Mouse (Mus musculus): Measurements from ENCODE around the gene Fxyd1.

Gene Fxyd1

DNA sequence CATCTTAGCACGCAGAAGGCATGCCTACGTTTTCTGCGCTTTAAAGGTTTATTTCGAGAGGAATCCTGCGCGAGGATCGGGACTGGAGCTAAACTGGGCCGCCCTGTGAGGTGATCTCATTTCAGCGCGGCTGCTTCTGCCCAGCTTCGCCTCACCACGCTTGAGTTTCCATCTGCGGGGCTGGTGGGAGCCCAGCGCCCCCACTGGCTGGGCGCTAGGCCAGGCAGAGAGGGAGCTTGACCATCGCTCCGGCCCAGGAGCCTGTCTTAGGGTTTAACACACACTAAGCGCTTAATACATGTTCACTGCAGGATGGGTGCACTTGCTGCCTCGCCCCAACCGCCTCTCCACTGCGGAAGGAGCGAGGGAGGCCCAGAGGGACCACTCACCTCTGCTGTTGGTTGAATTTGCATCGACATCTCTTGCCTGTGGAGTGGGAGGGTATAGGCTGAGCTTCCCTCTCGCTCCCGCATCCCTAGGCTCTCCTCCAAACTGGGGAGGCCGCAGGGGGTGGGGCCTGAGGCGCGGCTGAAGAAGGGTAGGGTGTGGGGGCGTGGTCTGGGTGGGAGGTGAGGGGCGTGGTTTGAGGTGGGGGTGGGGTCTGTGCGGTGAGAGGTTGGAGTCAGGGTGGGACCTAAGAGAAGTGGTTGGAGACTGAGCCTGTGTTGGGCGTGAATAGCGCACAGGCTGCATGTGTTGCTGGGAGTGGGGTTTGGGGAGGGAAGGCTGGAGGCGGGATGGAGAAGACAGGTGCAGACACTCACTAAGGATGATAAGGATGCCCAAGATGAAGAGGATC, 4.2 kb downstream of the Fxyd1 start:
- no peak for DNase-seq (ENCODE audit: low spot score in 2 of 2)

- no peak for DNase-seq (ENCODE audit: low spot score in 2 of 2)
These were observed 4.8 kb downstream of the Fxyd1 start for GRCm38 (mm10) chr7:31052251-31052635.

GRCm38 (mm10) chr7:31051321-31052021, 5.5 kb downstream of the Fxyd1 start, which contains the start of gene Fxyd7:
Gene Fxyd7, minus strand, starts transcription at chr7:31051467.
- no peak for DNase-seq (ENCODE audit: low spot score in 2 of 2)

GRCm38 (mm10) chr7:31050921-31051320, 6.1 kb downstream of the Fxyd1 start:
- no peak for DNase-seq (ENCODE audit: low spot score in 2 of 2)

GRCm38 (mm10) chr7:31050487-31050886, 6.5 kb downstream of the Fxyd1 start:
- no peak for DNase-seq (ENCODE audit: low spot score in 2 of 2)

GRCm38 (mm10) chr7:31049846-31050281, 7.1 kb downstream of the Fxyd1 start:
- DNase-seq (ENCODE audit: low spot score in 2 of 2) = no peak

DNA sequence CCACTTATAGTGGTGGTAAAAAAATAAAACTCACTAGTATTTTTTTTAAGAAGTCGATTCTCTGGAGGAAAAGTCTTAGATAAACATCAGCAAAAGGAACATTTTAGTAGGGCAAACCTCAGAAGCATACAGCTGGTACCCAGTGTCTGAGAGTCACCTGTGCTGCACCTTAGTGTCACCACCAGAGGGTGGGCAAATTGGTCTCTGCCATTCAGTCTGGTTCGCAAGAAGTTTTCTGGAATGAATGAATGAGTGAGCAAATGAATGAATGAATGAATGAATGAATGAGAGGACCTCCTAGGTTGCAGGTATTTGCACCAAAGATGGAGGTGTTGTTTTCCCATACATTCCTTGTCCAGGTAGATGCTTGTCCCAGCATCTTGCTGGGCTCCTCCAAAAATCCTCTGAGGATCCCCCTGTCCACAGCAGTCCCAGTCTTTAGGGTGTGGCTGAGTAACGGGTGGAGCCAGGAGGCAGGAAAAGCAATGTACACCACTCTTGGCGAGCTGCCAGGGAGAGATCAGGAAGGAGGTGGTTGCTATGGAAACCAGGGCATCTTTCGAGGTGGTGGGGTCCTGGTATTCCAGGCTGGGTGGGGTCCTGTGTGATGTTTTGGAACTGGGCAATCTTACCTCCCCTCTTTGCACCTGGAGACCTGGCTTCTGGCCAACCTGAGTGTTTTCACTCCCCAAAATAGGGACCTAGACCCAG, 7.7 kb downstream of the Fxyd1 start:
- no peak for DNase-seq (ENCODE audit: low spot score in 2 of 2)

- no peak for DNase-seq (ENCODE audit: low spot score in 2 of 2)
These were observed 14.5 kb downstream of the Fxyd1 start, which contains the start of gene Fxyd5 for GRCm38 (mm10) chr7:31042431-31042910. Gene Fxyd5, minus strand, starts transcription at chr7:31042481.

GRCm38 (mm10) chr7:31041662-31042315, 15.2 kb downstream of the Fxyd1 start:
- peak; percentile 57 to 58 for DNase-seq (ENCODE audit: low spot score in 2 of 2)

- no peak for DNase-seq (ENCODE audit: low spot score in 2 of 2)
These were observed 16.0 kb downstream of the Fxyd1 start for GRCm38 (mm10) chr7:31041023-31041407.

DNA sequence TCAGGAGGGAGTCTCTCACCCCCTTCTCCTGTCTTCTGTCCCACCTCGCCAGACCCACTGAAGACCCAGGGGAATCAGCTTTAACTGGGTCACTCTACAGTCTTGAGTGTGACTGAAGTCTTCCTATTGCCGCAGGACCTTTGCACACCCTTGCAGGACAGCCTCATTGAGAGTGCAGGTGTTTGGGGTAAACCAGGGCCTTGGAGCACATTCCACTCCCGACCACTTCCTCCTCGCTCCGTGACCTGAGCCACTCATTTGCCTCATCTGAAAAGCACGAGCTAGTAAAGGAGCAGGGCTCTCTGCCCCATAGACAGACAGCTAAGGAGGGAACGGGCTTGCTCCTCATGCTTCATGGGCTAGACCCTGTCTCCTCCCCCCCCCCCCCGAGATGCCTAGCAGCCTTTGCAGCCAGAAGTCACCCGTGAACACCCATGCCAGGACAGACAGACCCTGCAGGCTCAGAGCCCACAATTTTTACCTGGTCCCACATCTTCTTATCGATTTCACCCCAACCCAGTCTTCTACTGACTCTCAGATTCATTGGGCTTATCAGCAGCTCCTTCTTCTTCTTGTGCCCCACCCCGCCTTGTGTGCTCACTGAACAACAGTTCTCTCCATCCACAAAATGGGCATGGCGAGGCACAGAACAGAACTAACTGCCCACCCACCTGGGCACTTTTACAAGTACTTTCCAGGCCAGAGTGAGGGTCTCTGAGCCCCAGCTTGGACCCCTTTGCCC, 16.5 kb downstream of the Fxyd1 start:
- no peak for DNase-seq (ENCODE audit: low spot score in 2 of 2)

DNA sequence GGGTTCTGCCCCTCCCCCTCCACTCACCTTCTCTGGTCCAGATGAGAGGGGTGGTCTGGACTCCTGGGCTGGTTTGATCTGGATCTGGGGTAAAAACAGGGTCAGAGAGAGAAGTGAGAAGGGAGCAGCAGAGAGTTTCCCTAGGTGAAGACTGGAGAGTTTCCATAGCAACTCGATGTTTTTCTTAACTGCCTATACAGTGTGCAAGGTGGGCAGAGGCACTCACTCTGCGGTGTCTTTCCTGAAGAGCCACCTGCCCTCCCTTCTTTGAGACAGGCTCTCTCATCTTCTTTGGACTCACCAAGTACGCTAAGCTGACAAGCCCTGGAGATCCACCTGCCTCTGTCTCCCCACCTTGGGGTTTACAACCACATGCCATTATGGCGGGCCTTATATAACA, 18.0 kb downstream of the Fxyd1 start:
- DNase-seq (ENCODE audit: low spot score in 2 of 2) = no peak

DNA sequence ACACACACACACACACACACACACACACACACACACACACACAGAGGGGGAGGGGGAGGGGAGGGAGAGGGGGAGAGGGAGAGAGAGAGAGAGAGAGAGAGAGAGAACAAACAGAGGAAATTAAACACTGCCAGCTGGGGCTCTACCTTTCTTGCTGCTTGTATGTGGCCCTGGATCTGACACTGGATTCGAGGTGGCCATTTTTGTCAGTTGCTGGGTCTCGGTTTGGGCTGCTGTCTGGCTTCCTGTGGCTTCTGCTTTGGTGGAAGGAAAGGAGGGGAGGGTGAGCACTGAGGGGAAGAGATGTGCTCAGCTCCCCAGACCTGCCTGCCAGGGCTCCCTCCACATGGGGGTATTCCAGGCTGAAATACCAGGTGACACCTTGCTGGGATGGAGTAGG, 19.3 kb downstream of the Fxyd1 start:
- DNase-seq (ENCODE audit: low spot score in 2 of 2) = no peak

- no peak for DNase-seq (ENCODE audit: low spot score in 2 of 2)
These were observed 20.1 kb downstream of the Fxyd1 start for GRCm38 (mm10) chr7:31036917-31037316.

- DNase-seq (ENCODE audit: low spot score in 2 of 2) = no peak
These were observed 21.7 kb downstream of the Fxyd1 start for GRCm38 (mm10) chr7:31035291-31035690.

GRCm38 (mm10) chr7:31034789-31035188, 22.2 kb downstream of the Fxyd1 start:
- DNase-seq (ENCODE audit: low spot score in 2 of 2) = no peak

DNA sequence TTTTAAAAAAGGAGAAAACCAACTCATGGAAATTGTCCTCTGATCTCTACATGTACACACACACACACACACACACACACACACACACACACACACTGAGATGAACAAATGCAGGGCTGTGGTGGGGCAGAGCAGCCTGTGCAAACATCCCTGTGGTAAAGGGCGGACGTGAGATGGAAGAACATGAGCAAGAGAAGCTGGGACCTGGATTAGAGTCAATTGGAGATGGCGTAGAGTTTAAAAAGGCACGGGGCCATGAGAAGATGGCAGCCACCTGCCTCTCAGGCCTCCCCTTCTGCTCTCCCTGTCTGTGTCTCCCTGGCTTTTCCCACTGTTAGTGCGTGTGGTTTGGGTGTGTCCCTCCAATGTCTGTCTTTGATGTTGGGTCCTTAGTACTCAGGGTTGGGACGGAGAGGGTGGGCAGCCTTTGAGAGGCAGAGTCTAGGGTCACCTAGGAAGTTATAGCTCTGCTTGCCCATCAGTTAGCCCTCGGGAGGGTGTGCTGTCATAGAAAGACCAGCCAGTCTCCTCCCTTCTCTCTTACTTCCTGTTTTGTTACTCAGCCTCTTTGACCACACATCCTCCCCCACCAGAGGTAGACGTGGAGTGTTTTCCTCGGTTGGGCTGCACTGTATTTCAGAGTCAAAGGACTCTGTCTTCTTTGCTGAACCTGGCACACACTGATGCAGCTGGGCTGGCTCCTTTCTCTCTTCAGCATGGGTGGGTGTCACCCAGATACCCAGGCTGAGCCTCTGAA, 23.4 kb downstream of the Fxyd1 start:
- DNase-seq (ENCODE audit: low spot score in 2 of 2) = no peak

GRCm38 (mm10) chr7:31031731-31032130, 25.3 kb downstream of the Fxyd1 start:
- DNase-seq (ENCODE audit: low spot score in 2 of 2) = no peak

- DNase-seq (ENCODE audit: low spot score in 2 of 2) = no peak
These were observed 26.3 kb downstream of the Fxyd1 start for GRCm38 (mm10) chr7:31030717-31031116.

DNA sequence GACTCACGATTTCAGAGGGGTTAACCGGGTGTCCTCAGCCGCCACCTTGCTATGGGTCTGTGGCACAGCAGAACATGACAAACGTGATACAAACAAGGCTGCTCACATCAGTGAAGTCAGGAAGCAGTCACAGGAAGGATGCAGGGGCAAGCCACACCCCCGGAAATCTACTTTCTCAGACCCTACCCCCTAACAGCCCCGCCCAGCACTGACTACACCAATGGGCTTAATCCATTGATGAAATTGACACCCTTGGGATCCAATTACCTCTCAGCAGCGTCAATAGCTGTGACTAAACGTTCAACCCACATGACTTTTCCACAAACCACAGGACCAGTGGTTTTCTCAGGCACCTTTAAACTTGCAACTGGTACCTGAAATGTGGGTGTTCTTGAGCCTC, 28.4 kb downstream of the Fxyd1 start:
- DNase-seq (ENCODE audit: low spot score in 2 of 2) = no peak

All from urinary bladder, postnatal 36 days (tissue).